Mouse (Mus musculus) forebrain, embryonic 11.5 days (tissue): ENCODE measurements around the gene Gm3646. TPM values are rescaled to one million over a fixed set of nuclear protein-coding genes. Genes with fewer than 3 reads are reported as not detected.
A peak's percentile ranks its signal among the peaks of the same experiment; 100 is the strongest.

Experiments
- ATAC-seq: fragments of 200-750 bp; cut with Nextera tagmentation; replicated peaks from 2 replicates; pipeline ENCODE4 v1.8.0; 2017; ENCODE audit warnings: moderate TSS enrichment; ENCODE audit not compliant: low FRiP score
- DNase-seq: peaks from one replicate; pipeline ENCODE4 v3.0.0-alpha.2; 2017; ENCODE audit warnings: low spot score
- H3K27ac ChIP-seq: fragments of 300-500 bp; sonication (generic); 2 replicates; pipeline ENCODE4 v1.5.1; 2014; ENCODE audit warnings: low read depth, low read length
- H3K27me3 ChIP-seq: fragments of 300-500 bp; sonication (generic); 2 replicates; pipeline ENCODE4 v1.6.1; 2014; ENCODE audit warnings: mild to moderate bottlenecking, low read length, mixed read lengths; ENCODE audit not compliant: control insufficient read depth, insufficient read depth
- H3K36me3 ChIP-seq: fragments of 300-500 bp; sonication (generic); 2 replicates; pipeline ENCODE4 v1.6.1; 2014; ENCODE audit warnings: mild to moderate bottlenecking, low read length, moderate library complexity, mixed read lengths; ENCODE audit not compliant: control insufficient read depth, insufficient read depth
- H3K4me1 ChIP-seq: fragments of 300-500 bp; sonication (generic); replicated peaks from 2 replicates; pipeline ENCODE4 v1.6.1; 2014; ENCODE audit warnings: low read length, mixed read lengths; ENCODE audit not compliant: control insufficient read depth, insufficient read depth
- H3K4me2 ChIP-seq: fragments of 300-500 bp; sonication (generic); 2 replicates; pipeline ENCODE4 v1.6.1; 2014; ENCODE audit warnings: low read depth, mild to moderate bottlenecking, low read length, moderate library complexity, mixed read lengths; ENCODE audit not compliant: severe bottlenecking
- H3K4me3 ChIP-seq: fragments of 300-500 bp; sonication (generic); 2 replicates; pipeline ENCODE4 v1.5.1; 2014; ENCODE audit warnings: low read depth, low read length
- H3K9ac ChIP-seq: fragments of 300-500 bp; sonication (generic); 2 replicates; pipeline ENCODE4 v1.6.1; 2014; ENCODE audit warnings: low read length
- H3K9me3 ChIP-seq: fragments of 300-500 bp; sonication (generic); 2 replicates; pipeline ENCODE4 v1.6.1; 2016; ENCODE audit warnings: low read length, mixed read lengths; ENCODE audit not compliant: control insufficient read depth
- WGBS: fragments of 180-500 bp; shearing (Covaris S2); extraction: QIAGEN DNeasy Blood & Tissue Kit; methylation state at CpG from one replicate; pipeline ENCODE4 v1.1.7; 2014; 5-methylcytosine and 5-hydroxymethylcytosine counted together
- polyA plus RNA-seq: library from polyadenylated mRNA; unstranded; fragments of >200 nt; fragmentation: Nextera tagmentation; extraction: Ambion mirVana; gene quantifications from 2 replicates; pipeline ENCODE4 v1.2.1, GENCODE M21; 2014

The Gm3646 gene
- polyA plus RNA-seq, 1 experiment from 2014 or later: not detected

DNA sequence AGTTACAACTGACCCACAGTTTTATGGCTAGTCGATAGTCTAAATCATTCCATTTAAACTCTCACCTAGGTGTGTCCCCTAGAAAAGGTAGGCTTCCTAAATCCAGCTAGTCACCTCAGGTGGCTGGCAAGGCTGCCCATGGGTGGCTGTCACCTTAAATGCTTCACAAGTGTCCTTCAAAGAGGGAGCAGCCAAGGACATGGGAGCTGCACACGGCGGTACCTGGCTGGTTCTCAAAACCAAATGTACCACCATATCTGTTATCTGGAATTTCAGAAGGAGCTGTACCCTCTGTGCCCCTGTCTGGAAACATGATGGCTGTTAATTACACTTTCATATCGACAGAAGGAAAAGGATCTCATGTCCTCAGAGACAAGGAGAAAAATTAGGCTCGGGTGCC is 31.6 kb downstream of the Gm3646 start:
- ATAC-seq: no peak
- H3K27me3 ChIP-seq: no peaks in the 10 kb centered on the region
- 77% methylated on average over 5 of the region's 5 CpGs for WGBS

DNA sequence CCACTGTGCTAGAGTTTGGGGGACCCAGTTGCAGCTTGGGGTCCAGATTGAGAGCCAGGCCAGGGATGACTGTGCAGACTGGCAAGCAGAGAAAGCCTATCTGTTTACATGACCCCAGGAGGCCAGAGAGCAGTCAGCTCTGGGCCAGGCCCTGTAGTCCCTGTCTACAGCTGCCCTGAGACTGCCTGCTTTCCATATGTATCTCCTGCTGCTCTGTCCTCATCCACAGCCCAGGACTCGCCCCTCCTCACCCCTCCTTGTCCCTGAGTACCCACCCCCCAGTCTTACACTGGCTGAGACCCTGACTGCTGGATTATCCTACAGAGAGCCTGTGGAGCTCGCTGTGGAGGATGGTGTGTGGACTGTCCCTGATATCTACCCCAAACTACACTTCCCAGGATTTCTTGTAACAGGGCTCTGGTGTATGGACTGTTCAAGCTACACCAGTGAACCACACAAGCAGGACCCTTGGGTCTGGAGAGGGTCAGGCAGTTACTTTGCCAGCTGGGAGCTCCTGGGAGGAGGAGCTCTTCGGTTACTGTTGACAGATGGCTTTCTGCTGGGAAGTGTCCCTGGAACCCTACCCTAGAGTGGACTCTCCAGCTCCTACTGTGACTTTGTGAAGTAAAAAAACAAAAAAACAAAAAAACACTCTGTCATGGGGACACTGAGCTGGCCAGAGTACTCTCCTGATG is 32.6 kb downstream of the Gm3646 start:
- ATAC-seq: no peak
- Histone ChIP-seq H3K9ac (no peak overlapping the region), H3K9me3 (no peaks in the 10 kb centered on the region), H3K36me3 (no peaks in the 10 kb centered on the region), H3K4me2 (no peak overlapping the region), H3K4me1 (no peaks in the 10 kb centered on the region), H3K4me3 (no peak overlapping the region), H3K27me3 (no peaks in the 10 kb centered on the region), H3K27ac (no peak overlapping the region)
- 25% methylated on average over 3 of the region's 3 CpGs for WGBS
- DNase-seq: no peak

More for the DNA sequence above, 31.6 kb downstream of the Gm3646 start:
- Histone ChIP-seq H3K4me1 (no peaks in the 10 kb centered on the region), H3K9ac (no peak overlapping the region), H3K9me3 (no peaks in the 10 kb centered on the region), H3K36me3 (no peaks in the 10 kb centered on the region), H3K27ac (no peak overlapping the region), H3K4me3 (no peak overlapping the region), H3K4me2 (no peak overlapping the region)
- no peak for DNase-seq

GRCm38 (mm10) chr1:39770436-39770835 is 34.7 kb downstream of the Gm3646 start:
- Histone ChIP-seq H3K27me3 (no peaks in the 10 kb centered on the region), H3K4me1 (no peaks in the 10 kb centered on the region), H3K4me2 (no peak overlapping the region), H3K36me3 (no peaks in the 10 kb centered on the region), H3K9ac (no peak overlapping the region), H3K9me3 (no peaks in the 10 kb centered on the region), H3K27ac (no peak overlapping the region), H3K4me3 (no peak overlapping the region)
- no peak for ATAC-seq
- WGBS: 81% methylated on average over 5 of the region's 5 CpGs
- no peak for DNase-seq

DNA sequence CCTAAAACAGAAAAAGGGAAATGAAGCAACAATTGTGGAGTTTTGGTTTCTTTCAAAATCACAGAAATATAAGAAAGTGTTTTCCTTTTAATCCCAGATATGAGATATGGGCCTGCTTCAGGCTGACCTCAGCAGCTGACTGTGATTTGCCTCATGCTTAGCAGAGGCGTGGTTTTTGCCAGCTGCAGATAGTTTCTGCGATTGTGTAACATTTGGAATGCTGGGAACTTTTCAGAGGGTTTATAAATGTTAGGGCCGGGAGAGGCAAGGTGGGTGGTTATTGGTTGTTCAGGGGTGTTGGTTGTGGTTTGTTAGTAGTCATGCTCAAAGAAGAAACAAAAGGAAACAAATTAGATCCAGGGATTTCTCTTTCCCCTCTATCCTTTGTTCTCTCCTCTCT is 37.1 kb downstream of the Gm3646 start:
- Histone ChIP-seq H3K4me1 (no peaks in the 10 kb centered on the region), H3K4me3 (no peak overlapping the region), H3K27ac (no peak overlapping the region), H3K4me2 (no peak overlapping the region), H3K9me3 (no peaks in the 10 kb centered on the region), H3K9ac (no peak overlapping the region), H3K27me3 (no peaks in the 10 kb centered on the region), H3K36me3 (no peaks in the 10 kb centered on the region)
- DNase-seq (no peak), ATAC-seq (no peak)
- 85% methylated on average over 3 of the region's 3 CpGs for WGBS

DNA sequence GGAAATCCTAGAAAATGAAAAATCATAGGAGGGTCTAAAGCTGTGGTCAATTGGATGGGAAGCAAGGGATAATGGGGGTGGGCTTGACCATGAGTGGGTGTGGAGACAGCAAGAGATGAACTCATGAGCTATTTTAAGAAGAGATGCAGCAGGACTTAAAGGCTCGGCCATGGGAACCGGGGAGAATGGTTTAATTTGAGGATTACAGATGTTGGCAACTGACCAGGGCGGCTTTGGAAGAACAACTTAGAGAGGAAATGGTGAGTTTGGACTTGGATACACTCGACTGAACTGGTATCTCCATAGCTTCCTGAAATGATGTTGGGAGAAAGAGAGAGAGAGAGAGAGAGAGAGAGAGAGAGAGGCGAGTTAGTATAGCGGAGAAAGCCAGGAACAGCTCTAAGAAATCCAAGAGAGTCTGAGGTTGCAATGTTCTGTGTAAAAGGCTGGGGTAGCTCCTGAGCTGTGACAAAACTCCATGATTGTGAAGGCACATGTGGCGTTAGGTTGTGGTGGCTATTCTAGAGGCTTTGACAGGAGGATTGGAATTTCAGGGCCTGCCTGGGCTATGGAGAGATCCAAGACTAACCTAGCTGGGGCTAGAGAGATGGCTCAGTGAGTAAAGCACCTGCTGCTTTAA is 39.2 kb downstream of the Gm3646 start:
- no peak overlapping the region for H3K4me2 ChIP-seq
- no peak for DNase-seq
- no peak overlapping the region for H3K4me3 ChIP-seq
- no peaks in the 10 kb centered on the region for H3K27me3 ChIP-seq
- H3K27ac ChIP-seq: no peak overlapping the region
- 89% methylated on average over 7 of the region's 7 CpGs for WGBS
- no peaks in the 10 kb centered on the region for H3K9me3 ChIP-seq
- no peak overlapping the region for H3K9ac ChIP-seq
- no peaks in the 10 kb centered on the region for H3K36me3 ChIP-seq
- H3K4me1 ChIP-seq: peaks cover 7% of the 10 kb centered on the region; the same call in 1 of the 2 replicates
- no peak for ATAC-seq

GRCm38 (mm10) chr1:39762025-39762370 is 43.1 kb downstream of the Gm3646 start:
- Histone ChIP-seq H3K4me3 (no peak overlapping the region), H3K9ac (peak overlapping the region; percentile 37; the same call in 1 of the 2 replicates), H3K4me1 (peaks cover 7% of the 10 kb centered on the region; the same call in 1 of the 2 replicates), H3K4me2 (peak overlapping the region; percentile 35; the same call in 1 of the 2 replicates), H3K9me3 (no peaks in the 10 kb centered on the region), H3K27me3 (no peaks in the 10 kb centered on the region), H3K36me3 (no peaks in the 10 kb centered on the region), H3K27ac (peak overlapping the region; percentile 18; the same call in 1 of the 2 replicates)
- 10% methylated on average over 10 of the region's 10 CpGs for WGBS
- DNase-seq (no peak), ATAC-seq (no peak)

DNA sequence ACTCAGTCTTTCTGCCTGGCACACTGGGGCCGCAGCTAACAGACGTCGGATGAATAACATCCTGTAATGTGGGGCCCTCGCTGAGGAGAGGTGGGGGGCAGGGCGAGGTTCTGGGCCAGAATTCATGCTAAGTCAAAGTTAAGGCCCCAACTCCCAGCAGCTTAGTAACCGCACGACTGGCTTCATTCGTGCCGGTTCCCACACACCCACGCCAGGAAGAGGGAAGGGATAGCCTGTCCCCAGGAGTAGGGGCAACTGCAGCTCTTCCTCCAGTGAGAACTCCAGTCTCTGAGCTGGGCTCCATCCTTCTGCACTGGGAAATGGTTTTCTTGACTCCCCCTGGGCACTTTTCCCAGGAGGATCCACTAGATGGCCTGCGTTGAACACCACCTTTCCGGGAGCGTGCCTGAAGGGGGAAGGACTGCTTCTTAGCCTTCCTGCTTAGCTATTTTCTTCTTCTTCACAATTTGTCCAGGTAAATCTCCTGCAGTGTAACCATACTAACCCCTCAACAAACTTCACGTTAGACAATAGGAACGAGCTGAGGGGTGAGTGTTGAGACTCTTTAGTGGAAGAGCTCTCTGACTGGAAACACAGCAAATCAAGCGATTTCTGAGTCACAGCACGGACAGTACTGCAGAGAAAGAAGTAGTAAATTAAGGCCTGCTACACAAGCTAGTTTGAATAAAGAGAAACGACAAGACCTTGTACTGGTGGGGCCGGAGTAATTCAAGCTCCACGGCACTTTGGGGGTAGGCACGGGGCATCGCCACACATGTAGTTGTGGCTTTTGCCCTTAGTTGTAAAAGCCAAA is 43.7 kb downstream of the Gm3646 start:
- 5% methylated on average over 22 of the region's 22 CpGs for WGBS
- Histone ChIP-seq H3K9ac (peak overlapping the region; percentile 37; the same call in 1 of the 2 replicates), H3K4me3 (no peak overlapping the region), H3K4me2 (peak overlapping the region; percentile 35; the same call in 1 of the 2 replicates), H3K9me3 (no peaks in the 10 kb centered on the region), H3K36me3 (no peaks in the 10 kb centered on the region), H3K27me3 (no peaks in the 10 kb centered on the region), H3K4me1 (peaks cover 7% of the 10 kb centered on the region; the same call in 1 of the 2 replicates), H3K27ac (peak overlapping the region; percentile 18; the same call in 1 of the 2 replicates)
- DNase-seq (peak; percentile 78), ATAC-seq (peak; percentile 56; the same call in 1 of the 2 replicates)

DNA sequence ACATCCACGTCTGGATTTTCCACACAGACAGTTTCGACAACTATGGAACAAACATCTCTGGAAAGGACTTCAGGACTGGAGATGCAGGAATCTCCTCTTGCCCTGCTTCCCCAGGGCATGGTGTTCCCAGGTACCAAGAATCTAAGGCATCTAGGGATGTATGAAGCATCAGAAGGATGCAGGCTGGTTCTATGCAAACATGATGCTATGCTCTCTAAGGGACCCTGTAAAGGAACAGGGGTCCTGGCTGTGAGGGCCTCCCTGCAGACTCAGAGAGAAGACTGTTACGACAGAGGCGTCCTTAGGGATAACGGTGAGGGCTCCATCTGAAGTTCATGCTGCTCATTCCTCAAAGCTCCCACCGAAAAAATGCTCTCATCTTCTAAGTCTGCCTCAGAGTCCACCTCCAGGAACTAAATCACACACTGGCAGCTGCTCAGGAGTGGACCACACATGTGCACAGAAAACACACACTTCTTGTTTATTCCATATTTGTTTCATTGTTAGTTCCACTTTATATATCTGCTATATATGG is 44.9 kb downstream of the Gm3646 start:
- no peak overlapping the region for H3K4me3 ChIP-seq
- H3K4me1 ChIP-seq: peaks cover 7% of the 10 kb centered on the region; the same call in 1 of the 2 replicates
- no peak overlapping the region for H3K4me2 ChIP-seq
- 82% methylated on average over 6 of the region's 6 CpGs for WGBS
- H3K27me3 ChIP-seq: no peaks in the 10 kb centered on the region
- no peak overlapping the region for H3K9ac ChIP-seq
- peak; percentile 18 for DNase-seq
- no peak for ATAC-seq
- H3K9me3 ChIP-seq: no peaks in the 10 kb centered on the region
- H3K27ac ChIP-seq: no peak overlapping the region
- no peaks in the 10 kb centered on the region for H3K36me3 ChIP-seq
